Mouse (Mus musculus): ENCODE results near the gene Pla2r1.

Pla2r1 gene

DNA sequence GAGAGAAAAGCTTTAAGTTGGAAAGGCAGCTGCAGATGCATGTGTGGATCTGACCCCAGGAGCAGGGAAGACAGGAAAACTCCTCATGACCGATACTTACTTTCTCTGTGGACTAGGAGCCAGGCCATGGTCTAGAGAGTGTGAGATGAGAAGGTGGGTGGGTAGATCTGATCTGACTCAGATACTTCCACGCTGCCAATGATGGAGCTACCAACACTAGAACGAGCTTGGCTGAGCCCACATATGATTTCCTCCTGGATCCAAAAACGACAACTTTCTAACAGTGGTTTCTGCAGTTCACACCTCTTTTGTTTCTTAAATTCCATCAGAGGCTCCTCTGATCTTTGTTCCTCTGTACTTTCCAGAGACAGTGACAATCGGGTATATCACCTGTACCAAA is 151.4 kb downstream of the Pla2r1 start:
- no peak for DNase-seq

DNA sequence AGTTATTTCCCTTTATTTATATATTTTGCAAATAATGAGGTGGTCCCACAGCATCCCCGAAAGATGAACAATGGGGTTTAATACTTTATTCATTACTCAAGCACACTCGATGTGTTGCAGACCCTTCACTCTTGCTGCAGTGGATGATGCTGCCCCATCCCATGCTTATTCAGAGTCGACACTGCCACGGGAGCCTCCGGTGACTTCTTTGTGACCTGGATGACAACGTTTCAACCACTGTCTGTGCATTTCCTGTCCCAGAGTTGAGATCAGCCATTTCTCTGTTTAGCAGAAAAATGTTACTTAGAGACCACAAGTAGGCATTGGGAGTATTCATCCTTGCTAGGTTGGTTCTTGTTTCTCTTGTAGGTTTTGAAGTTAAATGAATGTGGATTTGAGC is 159.3 kb downstream of the Pla2r1 start:
- no peak for DNase-seq

DNA sequence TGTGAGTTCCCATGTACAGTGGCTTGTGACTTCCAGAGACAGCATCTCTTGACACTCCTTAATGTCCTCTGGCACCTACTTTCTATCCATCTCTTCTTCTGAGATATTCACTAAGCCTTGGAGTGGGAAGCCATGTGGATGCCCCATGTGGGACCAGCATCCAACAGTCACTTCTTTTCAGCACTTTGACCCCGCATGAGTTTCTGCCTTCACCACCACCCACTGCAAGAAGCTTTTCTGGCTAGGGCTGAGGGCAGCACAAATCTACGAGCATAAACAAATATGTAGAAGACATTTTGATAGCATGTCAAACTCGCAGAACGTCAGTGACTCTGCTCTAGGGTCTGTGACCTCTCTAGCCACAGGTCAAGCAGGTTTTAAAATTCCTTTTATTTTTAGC is 160.8 kb downstream of the Pla2r1 start:
- DNase-seq: no peak

DNA sequence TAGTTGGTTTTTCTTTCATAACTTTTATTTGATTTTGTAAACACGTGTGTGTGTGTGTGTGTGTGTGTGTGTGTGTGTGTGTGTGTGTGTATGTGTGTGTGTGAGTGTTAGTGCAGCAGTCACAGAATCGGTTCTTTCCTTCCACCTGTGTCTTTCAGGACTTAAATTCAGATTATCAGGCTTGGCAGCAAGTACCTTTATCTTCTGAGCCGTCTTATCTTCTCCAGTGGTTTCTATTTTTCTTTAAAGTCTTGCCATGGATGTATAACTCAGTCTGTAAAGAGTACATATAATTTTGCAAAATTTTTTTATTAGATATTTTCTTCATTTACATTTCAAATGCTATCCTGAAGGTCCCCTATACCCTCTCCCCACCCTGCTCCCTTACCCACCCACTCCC is 165.7 kb downstream of the Pla2r1 start:
- DNase-seq: no peak

DNA sequence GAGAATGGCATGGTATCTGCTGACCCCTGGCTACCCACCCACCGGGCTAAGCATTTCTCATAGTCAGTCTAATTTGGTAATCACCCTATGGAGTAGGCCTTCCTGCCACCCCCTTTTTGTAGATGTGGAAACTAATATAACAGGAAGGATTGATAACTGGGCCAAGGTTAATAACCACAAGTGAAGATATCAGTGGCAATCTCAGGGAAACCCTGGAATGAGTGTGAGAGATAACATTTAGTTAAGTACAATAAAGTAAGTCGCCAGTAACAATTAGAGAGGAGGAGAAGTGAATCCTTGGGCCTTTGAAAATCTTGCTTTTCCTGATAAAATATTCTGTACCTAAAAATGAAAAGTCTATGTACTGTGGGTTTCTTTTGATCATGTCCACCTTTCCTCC is 166.3 kb downstream of the Pla2r1 start:
- no peak for DNase-seq

GRCm38 (mm10) chr2:60384763-60385085 is 168.4 kb downstream of the Pla2r1 start:
- DNase-seq: peak; percentile 38 to 56

DNA sequence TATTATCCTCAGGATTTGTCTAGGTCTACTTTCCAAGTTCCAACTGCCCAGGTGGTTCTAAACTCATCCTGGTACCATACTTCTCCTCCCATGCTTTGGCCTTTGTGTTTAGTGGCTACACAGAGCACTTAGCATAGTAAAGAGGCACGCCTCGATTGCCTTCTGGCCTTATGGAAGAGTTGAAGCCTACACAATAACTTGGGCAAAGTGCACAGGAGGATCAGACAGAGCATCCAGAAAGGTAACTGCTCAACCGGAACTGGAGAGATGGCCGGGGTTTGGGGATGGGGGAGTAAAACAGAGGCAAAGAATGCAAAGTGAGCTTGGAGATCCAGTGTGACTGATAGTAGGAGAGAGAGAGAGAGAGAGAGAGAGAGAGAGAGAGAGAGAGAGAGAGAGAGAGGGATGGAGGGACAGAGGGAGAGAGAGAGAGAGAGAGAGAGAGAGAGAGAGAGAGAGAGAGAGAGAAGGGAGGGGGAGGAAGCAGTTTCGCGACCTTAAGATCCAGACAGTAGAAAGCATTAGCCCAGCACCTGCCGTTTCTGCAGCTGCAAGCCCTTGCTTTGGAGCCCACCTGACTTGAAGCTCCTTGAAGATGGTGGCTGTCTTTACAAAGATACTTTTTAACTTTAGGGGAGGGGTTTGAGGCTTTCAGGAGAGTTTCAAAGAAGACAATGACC is 168.9 kb downstream of the Pla2r1 start:
- DNase-seq: no peak

DNA sequence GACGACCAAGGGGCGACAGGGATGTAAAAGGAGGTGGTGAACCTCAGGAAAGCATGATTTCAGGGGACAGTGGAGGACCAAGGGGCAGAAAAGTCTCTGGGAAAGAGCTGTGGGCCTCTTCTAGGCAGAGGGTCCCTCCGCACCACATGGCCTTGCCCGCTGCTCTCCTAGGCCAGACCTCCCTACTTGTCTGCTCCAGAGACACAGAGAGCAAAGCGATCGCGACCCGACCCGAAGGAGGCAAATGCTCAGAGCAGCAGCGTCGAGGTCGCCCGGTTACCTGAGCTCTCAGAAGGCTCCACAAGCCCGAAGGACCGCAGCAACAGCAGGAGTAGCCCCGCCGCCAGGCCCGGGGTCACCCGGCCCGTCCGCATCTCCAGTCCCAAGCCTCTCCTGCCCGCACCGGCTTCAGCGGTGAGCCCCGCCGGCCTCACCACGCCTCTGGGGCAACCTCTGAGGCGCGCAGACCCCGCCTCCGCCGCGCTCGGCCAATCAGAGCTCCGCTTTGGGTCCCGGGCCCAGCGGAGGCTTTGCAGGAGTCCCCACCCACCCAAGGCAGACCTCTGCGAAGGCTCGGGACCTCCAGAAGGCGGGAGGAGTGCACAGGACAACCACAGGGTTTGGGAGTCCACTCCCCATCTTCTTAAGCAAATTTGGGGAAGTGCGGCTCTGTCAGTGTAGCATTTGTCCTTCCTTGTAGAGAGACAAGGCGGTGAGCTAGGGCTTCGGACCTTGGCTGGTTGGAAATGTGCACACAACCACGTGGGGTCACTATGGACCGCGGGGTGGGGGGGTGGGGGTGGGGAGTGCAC is 170.0 kb downstream of the Pla2r1 start, which contains the start of gene Ly75:
Gene Ly75, minus strand, starts transcription at position 446 of the 812 bp plus-strand sequence.
- DNase-seq: peak; percentile 81 to 89

GRCm38 (mm10) chr2:60382346-60382745 is 170.8 kb downstream of the Pla2r1 start:
- no peak for DNase-seq

- no peak for DNase-seq
These were observed 175.8 kb downstream of the Pla2r1 start for GRCm38 (mm10) chr2:60377260-60377659.

GRCm38 (mm10) chr2:60375608-60376107 is 177.4 kb downstream of the Pla2r1 start:
- DNase-seq: no peak

- DNase-seq: no peak
These were observed 178.0 kb downstream of the Pla2r1 start for GRCm38 (mm10) chr2:60375126-60375525.

GRCm38 (mm10) chr2:60370188-60370587 is 182.9 kb downstream of the Pla2r1 start:
- DNase-seq: no peak

DNA sequence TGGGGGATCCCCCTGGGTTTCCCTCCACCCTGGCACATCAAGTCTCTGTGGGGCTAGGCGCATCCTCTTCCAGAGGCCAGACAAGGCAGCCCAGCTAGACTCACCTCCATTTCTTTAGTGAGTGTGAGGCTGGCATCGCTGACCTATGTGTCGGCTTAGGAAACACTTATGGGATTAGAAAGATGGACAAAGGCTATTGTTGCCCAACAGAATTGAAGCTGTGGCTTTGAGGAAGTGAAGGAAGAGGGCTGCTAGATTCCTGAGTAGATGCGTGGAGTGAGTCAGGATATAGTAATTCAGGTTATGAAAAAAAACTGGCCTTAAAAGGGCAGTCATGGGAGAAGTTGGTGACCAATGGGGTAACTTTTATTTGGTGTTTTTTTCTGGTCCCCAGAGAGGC is 183.7 kb downstream of the Pla2r1 start:
- no peak for DNase-seq

GRCm38 (mm10) chr2:60367871-60368270 is 185.2 kb downstream of the Pla2r1 start:
- DNase-seq: no peak

Measured in cerebellum, postnatal 10 days (tissue).